Mouse (Mus musculus) heart, embryonic 11.5 days (tissue): ENCODE measurements at regions not wholly inside any gene's neighbourhood (a gene's known extent, or its start where the extent isn't known, plus 50 kb on each side); places are given as distances from the start of the nearest gene placed in this dataset.
A peak's percentile ranks its signal among the peaks of the same experiment; 100 is the strongest.

ENCODE experiments used
- ATAC-seq: fragments of 200-750 bp; cut with Nextera tagmentation; replicated peaks from 2 replicates; pipeline ENCODE4 v1.8.0; 2017; ENCODE audit warnings: moderate library complexity; ENCODE audit not compliant: insufficient number of reproducible peaks, low FRiP score, low TSS enrichment
- H3K27ac ChIP-seq: fragments of 300-500 bp; sonication (generic); 2 replicates; pipeline ENCODE4 v1.5.1; 2014; ENCODE audit warnings: mild to moderate bottlenecking, low read depth, low read length
- H3K27me3 ChIP-seq: fragments of 300-500 bp; sonication (generic); 2 replicates; pipeline ENCODE4 v1.6.1; 2014; ENCODE audit warnings: mild to moderate bottlenecking, low read length, mixed read lengths; ENCODE audit not compliant: control insufficient read depth, insufficient read depth
- H3K36me3 ChIP-seq: fragments of 300-500 bp; sonication (generic); 2 replicates; pipeline ENCODE4 v1.6.1; 2014; ENCODE audit warnings: mild to moderate bottlenecking, low read length, moderate library complexity, mixed read lengths; ENCODE audit not compliant: control insufficient read depth, insufficient read depth
- H3K4me1 ChIP-seq: fragments of 300-500 bp; sonication (generic); 2 replicates; pipeline ENCODE4 v1.6.1; 2014; ENCODE audit warnings: low read length; ENCODE audit not compliant: control insufficient read depth, insufficient read depth
- H3K4me2 ChIP-seq: fragments of 300-500 bp; sonication (generic); 2 replicates; pipeline ENCODE4 v1.6.1; 2014; ENCODE audit warnings: mild to moderate bottlenecking, moderate library complexity
- H3K4me3 ChIP-seq: fragments of 300-500 bp; sonication (generic); 2 replicates; pipeline ENCODE4 v1.5.1; 2014; ENCODE audit warnings: low read depth, low read length
- H3K9ac ChIP-seq: fragments of 300-500 bp; sonication (generic); 2 replicates; pipeline ENCODE4 v1.6.1; 2014; ENCODE audit warnings: mild to moderate bottlenecking, low read depth, low read length, moderate library complexity
- H3K9me3 ChIP-seq: fragments of 300-500 bp; sonication (generic); replicated peaks from 2 replicates; pipeline ENCODE4 v1.6.1; 2016; ENCODE audit warnings: low read length; ENCODE audit not compliant: control insufficient read depth
- WGBS: fragments of 180-500 bp; shearing (Covaris S2); extraction: QIAGEN DNeasy Blood & Tissue Kit; methylation state at CpG from one replicate; pipeline ENCODE4 v1.1.7; 2014; ENCODE audit not compliant: insufficient replicate concordance; 5-methylcytosine and 5-hydroxymethylcytosine counted together

DNA sequence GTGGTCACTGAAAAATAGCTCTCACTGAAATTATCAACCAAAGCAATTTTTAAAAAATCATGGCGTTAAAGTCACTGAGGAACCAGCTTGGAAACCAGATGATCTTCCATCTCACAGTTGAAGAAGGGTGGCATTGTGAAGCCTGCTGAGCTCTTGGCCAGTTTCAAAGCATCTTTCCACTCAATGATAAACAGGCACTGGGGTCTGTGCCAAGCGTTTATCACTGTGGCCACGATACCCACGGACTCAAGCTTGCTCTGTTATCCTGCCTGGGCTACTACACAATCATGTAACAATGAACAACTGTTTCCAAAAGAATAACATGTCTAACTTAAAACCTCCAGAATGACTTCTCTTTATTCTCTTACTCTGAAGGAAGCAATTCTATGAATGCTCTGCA lies 345.2 kb upstream of the Noct start:
- no peaks in the 10 kb centered on the region for H3K27me3 ChIP-seq
- H3K9ac ChIP-seq, result no peak overlapping the region
- no peaks in the 10 kb centered on the region for H3K9me3 ChIP-seq
- H3K36me3 ChIP-seq, result no peaks in the 10 kb centered on the region
- 70% methylated on average over 4 of the region's 4 CpGs for WGBS
- no peaks in the 10 kb centered on the region for H3K4me1 ChIP-seq
- ATAC-seq, result no peak
- no peak overlapping the region for H3K4me3 ChIP-seq
- H3K4me2 ChIP-seq, result no peak overlapping the region
- 0 out of 2 replicates have a peak overlapping the region, but pooled peaks have one; percentile 24 for H3K27ac ChIP-seq

DNA sequence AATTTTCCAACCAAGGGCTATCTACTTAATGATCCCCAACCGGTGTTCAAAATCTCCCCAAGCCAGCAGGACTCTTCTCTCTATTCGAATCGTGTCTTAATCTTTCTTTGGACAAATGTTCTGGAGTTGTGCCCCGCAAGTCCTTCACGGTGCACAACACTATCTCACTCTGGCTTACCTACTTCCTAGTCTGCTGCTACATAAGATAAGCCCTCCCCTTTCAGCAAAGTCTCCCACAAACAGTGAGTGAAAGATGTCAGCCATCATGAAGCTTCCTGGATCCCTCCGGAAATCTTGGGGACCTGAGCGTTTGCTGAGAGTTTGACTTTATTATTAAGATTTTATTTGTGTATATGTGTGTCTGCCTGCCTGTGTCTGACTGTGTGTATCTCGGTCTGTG lies 344.7 kb upstream of the Noct start:
- WGBS, result 56% methylated on average over 8 of the region's 8 CpGs
- Histone ChIP-seq H3K4me1 (no peaks in the 10 kb centered on the region), H3K27ac (peak overlapping the region; percentile 24; the same call in 1 of the 2 replicates)

GRCm38 (mm10) chr3:50881437-50882248 lies 342.6 kb upstream of the Noct start:
- H3K4me1 ChIP-seq, result peaks cover 3% of the 10 kb centered on the region; the same call in 1 of the 2 replicates
- ATAC-seq, result no peak
- H3K27ac ChIP-seq, result no peak overlapping the region
- no peaks in the 10 kb centered on the region for H3K27me3 ChIP-seq
- H3K9me3 ChIP-seq, result no peaks in the 10 kb centered on the region
- no peak overlapping the region for H3K4me3 ChIP-seq
- WGBS, result 19% methylated on average over 9 of the region's 9 CpGs
- no peaks in the 10 kb centered on the region for H3K36me3 ChIP-seq
- H3K4me2 ChIP-seq, result no peak overlapping the region
- H3K9ac ChIP-seq, result no peak overlapping the region

More for the DNA sequence above, 344.7 kb upstream of the Noct start:
- Histone ChIP-seq H3K36me3 (no peaks in the 10 kb centered on the region), H3K9me3 (no peaks in the 10 kb centered on the region), H3K4me3 (no peak overlapping the region), H3K27me3 (no peaks in the 10 kb centered on the region), H3K9ac (no peak overlapping the region), H3K4me2 (no peak overlapping the region)
- ATAC-seq, result no peak

- H3K9me3 ChIP-seq, result no peaks in the 10 kb centered on the region
- WGBS, result 27% methylated on average over 8 of the region's 8 CpGs
- H3K9ac ChIP-seq, result no peak overlapping the region
- H3K27ac ChIP-seq, result no peak overlapping the region
- peaks cover 3% of the 10 kb centered on the region; the same call in 1 of the 2 replicates for H3K4me1 ChIP-seq
- H3K4me3 ChIP-seq, result no peak overlapping the region
- H3K4me2 ChIP-seq, result no peak overlapping the region
- no peaks in the 10 kb centered on the region for H3K27me3 ChIP-seq
- ATAC-seq, result no peak
- no peaks in the 10 kb centered on the region for H3K36me3 ChIP-seq
These were observed 342.0 kb upstream of the Noct start for GRCm38 (mm10) chr3:50882249-50882733.

DNA sequence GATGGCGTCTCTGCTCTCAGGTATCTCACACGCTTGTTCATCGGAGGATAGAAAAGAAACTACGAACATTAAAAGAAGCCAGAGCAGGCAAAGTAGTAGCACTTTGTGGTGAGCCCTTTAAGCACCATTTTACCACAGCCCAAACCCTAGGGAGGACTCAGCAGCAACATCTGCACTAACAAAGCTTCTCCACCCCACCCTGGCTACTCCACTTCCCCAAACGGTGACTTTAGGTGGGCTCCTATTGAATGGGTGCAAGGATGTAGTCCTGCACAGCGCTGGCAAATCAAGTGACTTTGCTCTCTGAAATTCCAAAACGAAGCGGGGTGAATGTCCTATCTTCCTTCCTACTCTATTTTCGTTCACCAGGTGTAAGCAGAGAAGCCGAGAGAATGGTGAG lies 337.9 kb upstream of the Noct start:
- peak overlapping the region; percentile 55; the same call in 1 of the 2 replicates for H3K27ac ChIP-seq
- no peak for ATAC-seq
- 64% methylated on average over 10 of the region's 10 CpGs for WGBS

GRCm38 (mm10) chr3:50887002-50887401 lies 337.2 kb upstream of the Noct start:
- 0 out of 2 replicates have a peak, but pooled peaks have one; percentile 42 for ATAC-seq
- no peaks in the 10 kb centered on the region for H3K36me3 ChIP-seq
- H3K9ac ChIP-seq, result 0 out of 2 replicates have a peak overlapping the region, but pooled peaks have one; percentile 36
- no peak overlapping the region for H3K4me3 ChIP-seq
- 18% methylated on average over 7 of the region's 7 CpGs for WGBS
- no peaks in the 10 kb centered on the region for H3K9me3 ChIP-seq
- peak overlapping the region; percentile 29; the same call in 1 of the 2 replicates for H3K4me2 ChIP-seq
- H3K27ac ChIP-seq, result peak overlapping the region; percentile 55; the same call in 1 of the 2 replicates
- H3K4me1 ChIP-seq, result peaks cover 3% of the 10 kb centered on the region; the same call in 1 of the 2 replicates
- H3K27me3 ChIP-seq, result no peaks in the 10 kb centered on the region

More for the DNA sequence above, 337.9 kb upstream of the Noct start:
- no peaks in the 10 kb centered on the region for H3K9me3 ChIP-seq
- H3K4me3 ChIP-seq, result no peak overlapping the region
- no peaks in the 10 kb centered on the region for H3K36me3 ChIP-seq
- peaks cover 3% of the 10 kb centered on the region; the same call in 1 of the 2 replicates for H3K4me1 ChIP-seq
- H3K4me2 ChIP-seq, result no peak overlapping the region
- H3K27me3 ChIP-seq, result no peaks in the 10 kb centered on the region
- H3K9ac ChIP-seq, result no peak overlapping the region

GRCm38 (mm10) chr3:50888571-50889210 lies 335.6 kb upstream of the Noct start:
- Histone ChIP-seq H3K4me2 (no peak overlapping the region), H3K9me3 (no peaks in the 10 kb centered on the region), H3K4me3 (no peak overlapping the region), H3K4me1 (peaks cover 3% of the 10 kb centered on the region; the same call in 1 of the 2 replicates), H3K9ac (no peak overlapping the region), H3K27ac (no peak overlapping the region), H3K36me3 (no peaks in the 10 kb centered on the region), H3K27me3 (no peaks in the 10 kb centered on the region)
- ATAC-seq, result no peak
- 86% methylated on average over 4 of the region's 4 CpGs for WGBS

- no peaks in the 10 kb centered on the region for H3K27me3 ChIP-seq
- no peaks in the 10 kb centered on the region for H3K36me3 ChIP-seq
- no peak overlapping the region for H3K4me2 ChIP-seq
- H3K9me3 ChIP-seq, result no peaks in the 10 kb centered on the region
- no peak overlapping the region for H3K27ac ChIP-seq
- H3K4me3 ChIP-seq, result no peak overlapping the region
- 90% methylated on average over 8 of the region's 8 CpGs for WGBS
- ATAC-seq, result no peak
- H3K4me1 ChIP-seq, result peaks cover 3% of the 10 kb centered on the region; the same call in 1 of the 2 replicates
- H3K9ac ChIP-seq, result no peak overlapping the region
These were observed 333.7 kb upstream of the Noct start for GRCm38 (mm10) chr3:50890537-50890936.
